Mouse (Mus musculus): ENCODE results near the gene Csk. TPM values are rescaled to one million over a fixed set of nuclear protein-coding genes. Genes with fewer than 3 reads are reported as not detected.
A peak's percentile ranks its signal among the peaks of the same experiment; 100 is the strongest.

The Csk gene
- polyA plus RNA-seq, 1 experiment: 79.3 TPM

GRCm38 (mm10) chr9:57683520-57683919 lies 30.1 kb upstream of the Csk start, which contains the start of gene Cyp1a2:
Cyp1a2 (minus strand) TSS chr9:57683703.
- H3K4me1 ChIP-seq (ENCODE audit: control insufficient read depth, insufficient read depth, low read length): no peaks in the 10 kb centered on the region
- WGBS: 81% methylated on average over 5 of the region's 5 CpGs
- no peak for TF ChIP-seq CTCF (IDR thresholded peaks at IDR 0.05; ENCODE audit: insufficient read depth, low read length)
- no peak for TF ChIP-seq POLR2A (IDR thresholded peaks at IDR 0.05; ENCODE audit: borderline replicate concordance, extremely low read depth, low read depth, low read length)
- no peak for DNase-seq
- H3K4me3 ChIP-seq (replicated peaks; ENCODE audit: extremely low read depth, low read depth, low read length): no peak within 1 kb of the TSS

GRCm38 (mm10) chr9:57681411-57681810 lies 28.0 kb upstream of the Csk start:
- WGBS: 82% methylated on average over 10 of the region's 10 CpGs
- no peak for DNase-seq
- TF ChIP-seq POLR2A (IDR thresholded peaks at IDR 0.05; ENCODE audit: borderline replicate concordance, extremely low read depth, low read depth, low read length): no peak
- TF ChIP-seq CTCF (IDR thresholded peaks at IDR 0.05; ENCODE audit: insufficient read depth, low read length): no peak
- Histone ChIP-seq H3K4me1 (ENCODE audit: control insufficient read depth, insufficient read depth, low read length) (no peaks in the 10 kb centered on the region), H3K4me3 (replicated peaks; ENCODE audit: extremely low read depth, low read depth, low read length) (no peak overlapping the region)

GRCm38 (mm10) chr9:57671500-57671899 lies 18.1 kb upstream of the Csk start:
- peaks cover 17% of the 10 kb centered on the region for H3K4me1 ChIP-seq (ENCODE audit: control insufficient read depth, insufficient read depth, low read length)
- no peak for TF ChIP-seq CTCF (IDR thresholded peaks at IDR 0.05; ENCODE audit: insufficient read depth, low read length)
- no peak for TF ChIP-seq POLR2A (IDR thresholded peaks at IDR 0.05; ENCODE audit: borderline replicate concordance, extremely low read depth, low read depth, low read length)
- 66% methylated on average over 5 of the region's 5 CpGs for WGBS
- no peak for DNase-seq
- H3K4me3 ChIP-seq (replicated peaks; ENCODE audit: extremely low read depth, low read depth, low read length): no peak overlapping the region

- TF ChIP-seq CTCF (IDR thresholded peaks at IDR 0.05; ENCODE audit: insufficient read depth, low read length) (no peak), POLR2A (IDR thresholded peaks at IDR 0.05; ENCODE audit: borderline replicate concordance, extremely low read depth, low read depth, low read length) (no peak)
- no peak for DNase-seq
- Histone ChIP-seq H3K4me3 (replicated peaks; ENCODE audit: extremely low read depth, low read depth, low read length) (no peak overlapping the region), H3K4me1 (ENCODE audit: control insufficient read depth, insufficient read depth, low read length) (peaks cover 19% of the 10 kb centered on the region)
- WGBS: 93% methylated on average over 4 of the region's 4 CpGs
These were observed 17.6 kb upstream of the Csk start for GRCm38 (mm10) chr9:57671037-57671436.

- H3K4me1 ChIP-seq (ENCODE audit: control insufficient read depth, insufficient read depth, low read length): peaks cover 19% of the 10 kb centered on the region
- 76% methylated on average over 3 of the region's 3 CpGs for WGBS
- no peak for DNase-seq
- TF ChIP-seq CTCF (IDR thresholded peaks at IDR 0.05; ENCODE audit: insufficient read depth, low read length) (no peak), POLR2A (IDR thresholded peaks at IDR 0.05; ENCODE audit: borderline replicate concordance, extremely low read depth, low read depth, low read length) (no peak)
- H3K4me3 ChIP-seq (replicated peaks; ENCODE audit: extremely low read depth, low read depth, low read length): no peak overlapping the region
These were observed 16.1 kb upstream of the Csk start for GRCm38 (mm10) chr9:57669566-57669965.

- peaks cover 19% of the 10 kb centered on the region for H3K4me1 ChIP-seq (ENCODE audit: control insufficient read depth, insufficient read depth, low read length)
- no peak for TF ChIP-seq POLR2A (IDR thresholded peaks at IDR 0.05; ENCODE audit: borderline replicate concordance, extremely low read depth, low read depth, low read length)
- TF ChIP-seq CTCF (IDR thresholded peaks at IDR 0.05; ENCODE audit: insufficient read depth, low read length): no peak
- no peak overlapping the region for H3K4me3 ChIP-seq (replicated peaks; ENCODE audit: extremely low read depth, low read depth, low read length)
- 11% methylated on average over 1 of the region's 1 CpGs for WGBS
- DNase-seq: no peak
These were observed 14.8 kb upstream of the Csk start for GRCm38 (mm10) chr9:57668277-57668676.

- no peak overlapping the region for H3K4me3 ChIP-seq (replicated peaks; ENCODE audit: extremely low read depth, low read depth, low read length)
- DNase-seq: no peak
- H3K4me1 ChIP-seq (ENCODE audit: control insufficient read depth, insufficient read depth, low read length): peaks cover 19% of the 10 kb centered on the region
- WGBS: 45% methylated on average over 11 of the region's 11 CpGs
- TF ChIP-seq POLR2A (IDR thresholded peaks at IDR 0.05; ENCODE audit: borderline replicate concordance, extremely low read depth, low read depth, low read length) (peak; percentile 52; the same call in 1 of the 2 replicates), CTCF (IDR thresholded peaks at IDR 0.05; ENCODE audit: insufficient read depth, low read length) (no peak)
These were observed 14.4 kb upstream of the Csk start for GRCm38 (mm10) chr9:57667817-57668216.

- DNase-seq: no peak
- 60% methylated on average over 3 of the region's 3 CpGs for WGBS
- H3K4me1 ChIP-seq (ENCODE audit: control insufficient read depth, insufficient read depth, low read length): peaks cover 19% of the 10 kb centered on the region
- H3K4me3 ChIP-seq (replicated peaks; ENCODE audit: extremely low read depth, low read depth, low read length): no peak overlapping the region
- TF ChIP-seq CTCF (IDR thresholded peaks at IDR 0.05; ENCODE audit: insufficient read depth, low read length): no peak
- TF ChIP-seq POLR2A (IDR thresholded peaks at IDR 0.05; ENCODE audit: borderline replicate concordance, extremely low read depth, low read depth, low read length): no peak
These were observed 13.7 kb upstream of the Csk start for GRCm38 (mm10) chr9:57667136-57667535.

- WGBS: 72% methylated on average over 8 of the region's 8 CpGs
- DNase-seq: no peak
These were observed 13.1 kb upstream of the Csk start for GRCm38 (mm10) chr9:57666536-57666935.

GRCm38 (mm10) chr9:57664616-57665015 lies 11.2 kb upstream of the Csk start:
- TF ChIP-seq CTCF (IDR thresholded peaks at IDR 0.05; ENCODE audit: insufficient read depth, low read length) (no peak), POLR2A (IDR thresholded peaks at IDR 0.05; ENCODE audit: borderline replicate concordance, extremely low read depth, low read depth, low read length) (no peak)
- Histone ChIP-seq H3K4me1 (ENCODE audit: control insufficient read depth, insufficient read depth, low read length) (peaks cover 15% of the 10 kb centered on the region), H3K4me3 (replicated peaks; ENCODE audit: extremely low read depth, low read depth, low read length) (no peak overlapping the region)
- DNase-seq: no peak
- 57% methylated on average over 7 of the region's 7 CpGs for WGBS

More at GRCm38 (mm10) chr9:57666536-57666935, 13.1 kb upstream of the Csk start:
- H3K4me3 ChIP-seq (replicated peaks; ENCODE audit: extremely low read depth, low read depth, low read length): no peak overlapping the region
- no peak for TF ChIP-seq POLR2A (IDR thresholded peaks at IDR 0.05; ENCODE audit: borderline replicate concordance, extremely low read depth, low read depth, low read length)
- no peak for TF ChIP-seq CTCF (IDR thresholded peaks at IDR 0.05; ENCODE audit: insufficient read depth, low read length)
- peaks cover 18% of the 10 kb centered on the region for H3K4me1 ChIP-seq (ENCODE audit: control insufficient read depth, insufficient read depth, low read length)

Measured in lung, adult 2 months (tissue).